22 mouse cellular contexts compared by ENCODE assay signal in genomic region chr17:59404525-59404924, GRCm38 (mm10).
DNase-seq lines count a peak whose midpoint lies in the region; ATAC-seq and TF ChIP-seq lines count a peak whose summit lies in the region.
"Had no signal": no experiment of that assay in that cellular context is flagged by ENCODE, and none has a peak within 500 bp of the region (broad histone marks: within the 10 kb centered on the region; RNA-seq: fewer than 3 reads in every experiment).

No protein-coding gene starts in this region.

- DNase-seq in embryonic facial prominence, embryonic 11.5 days (ENCODE audit: low spot score), result peak; percentile 17
- no peak for DNase-seq in embryonic facial prominence, embryonic 10.5 days (ENCODE audit: low spot score)
- DNase-seq in limb, embryonic 10.5 days (ENCODE audit: low spot score), result no peak
- peak; percentile 20 for DNase-seq in limb, embryonic 14.5 days (ENCODE audit: low spot score)
- no peak for DNase-seq in lung, postnatal 0 days (ENCODE audit: low spot score)
- DNase-seq: adrenal gland, adult 2 months; adrenal gland, adult 8-10 months; adrenal gland, postnatal 10 days; adrenal gland, postnatal 14 days; adrenal gland, postnatal 25 days; adrenal gland, postnatal 36 days; B cell, adult 2 months; cerebellum, adult 11 months; cerebellum, adult 11-12 months had no signal

- WGBS in embryonic facial prominence, embryonic 11.5 days, result 80% methylated on average over 1 of the region's 1 CpGs
- 70% methylated on average over 1 of the region's 1 CpGs for WGBS in embryonic facial prominence, embryonic 10.5 days
- WGBS in limb, embryonic 13.5 days, result 30% methylated on average over 1 of the region's 1 CpGs
- WGBS in limb, embryonic 10.5 days, result 86% methylated on average over 1 of the region's 1 CpGs
- 50% methylated on average over 1 of the region's 1 CpGs for WGBS in embryonic facial prominence, embryonic 12.5 days
- WGBS in limb, embryonic 14.5 days, result 30% methylated on average over 1 of the region's 1 CpGs
- WGBS in forebrain, embryonic 12.5 days, result 83% methylated on average over 1 of the region's 1 CpGs
- 59% methylated on average over 1 of the region's 1 CpGs for WGBS in lung, postnatal 0 days

- no peak for TF ChIP-seq CTCF in lung, postnatal 0 days (IDR thresholded peaks at IDR 0.05)

- H3K9ac ChIP-seq in embryonic facial prominence, embryonic 11.5 days (replicated peaks; ENCODE audit: low read length), result no peak overlapping the region
- no peak overlapping the region for H3K9ac ChIP-seq in limb, embryonic 13.5 days
- no peak overlapping the region for H3K9ac ChIP-seq in embryonic facial prominence, embryonic 12.5 days
- no peak overlapping the region for H3K9ac ChIP-seq in limb, embryonic 14.5 days (ENCODE audit: low read depth, low read length, severe bottlenecking)
- no peak overlapping the region for H3K9ac ChIP-seq in forebrain, embryonic 12.5 days
- H3K9ac ChIP-seq in lung, postnatal 0 days (replicated peaks; ENCODE audit: low read depth), result no peak overlapping the region

- TF ChIP-seq POLR2A in limb, embryonic 14.5 days (IDR thresholded peaks at IDR 0.05; ENCODE audit: borderline replicate concordance, extremely low read depth, insufficient read depth, insufficient read length), result no peak

- H3K9me3 ChIP-seq in embryonic facial prominence, embryonic 11.5 days (replicated peaks; ENCODE audit: control insufficient read depth, low read length), result no peaks in the 10 kb centered on the region
- H3K9me3 ChIP-seq in embryonic facial prominence, embryonic 10.5 days, result no peaks in the 10 kb centered on the region
- H3K9me3 ChIP-seq in limb, embryonic 13.5 days, result no peaks in the 10 kb centered on the region
- H3K9me3 ChIP-seq in limb, embryonic 10.5 days (replicated peaks), result no peaks in the 10 kb centered on the region
- no peaks in the 10 kb centered on the region for H3K9me3 ChIP-seq in embryonic facial prominence, embryonic 12.5 days
- no peaks in the 10 kb centered on the region for H3K9me3 ChIP-seq in limb, embryonic 14.5 days (ENCODE audit: control insufficient read depth, low read length)
- no peaks in the 10 kb centered on the region for H3K9me3 ChIP-seq in forebrain, embryonic 12.5 days
- no peaks in the 10 kb centered on the region for H3K9me3 ChIP-seq in lung, postnatal 0 days (ENCODE audit: low read length)
- H3K9me3 ChIP-seq: G1E had no signal

- H3K27me3 ChIP-seq in embryonic facial prominence, embryonic 11.5 days (ENCODE audit: control insufficient read depth, insufficient read depth, low read length), result no peaks in the 10 kb centered on the region
- H3K27me3 ChIP-seq in embryonic facial prominence, embryonic 10.5 days (replicated peaks; ENCODE audit: low read depth, poor library complexity, severe bottlenecking), result no peaks in the 10 kb centered on the region
- H3K27me3 ChIP-seq in limb, embryonic 13.5 days, result no peaks in the 10 kb centered on the region
- no peaks in the 10 kb centered on the region for H3K27me3 ChIP-seq in limb, embryonic 10.5 days (ENCODE audit: low read depth, poor library complexity, severe bottlenecking)
- H3K27me3 ChIP-seq in embryonic facial prominence, embryonic 12.5 days, result no peaks in the 10 kb centered on the region
- H3K27me3 ChIP-seq in limb, embryonic 14.5 days (ENCODE audit: control insufficient read depth, insufficient read depth, low read length), result no peaks in the 10 kb centered on the region
- no peaks in the 10 kb centered on the region for H3K27me3 ChIP-seq in forebrain, embryonic 12.5 days
- no peaks in the 10 kb centered on the region for H3K27me3 ChIP-seq in lung, postnatal 0 days (replicated peaks; ENCODE audit: insufficient read depth, low read length)
- H3K27me3 ChIP-seq: CH12.LX had no signal

- H3K4me1 ChIP-seq in embryonic facial prominence, embryonic 11.5 days (ENCODE audit: control insufficient read depth, insufficient read depth, low read length), result no peaks in the 10 kb centered on the region
- H3K4me1 ChIP-seq in embryonic facial prominence, embryonic 10.5 days, result no peaks in the 10 kb centered on the region
- 0 out of 2 replicates have a peak, but pooled peaks cover 8% of the 10 kb centered on the region for H3K4me1 ChIP-seq in limb, embryonic 13.5 days
- H3K4me1 ChIP-seq in limb, embryonic 10.5 days, result no peaks in the 10 kb centered on the region
- H3K4me1 ChIP-seq in embryonic facial prominence, embryonic 12.5 days, result no peaks in the 10 kb centered on the region
- H3K4me1 ChIP-seq in limb, embryonic 14.5 days (ENCODE audit: control insufficient read depth, insufficient read depth, low read length), result no peaks in the 10 kb centered on the region; the same call in 1 of the 2 replicates
- no peaks in the 10 kb centered on the region for H3K4me1 ChIP-seq in forebrain, embryonic 12.5 days
- H3K4me1 ChIP-seq in lung, postnatal 0 days (ENCODE audit: insufficient read depth, low read depth, low read length), result no peaks in the 10 kb centered on the region

- no peak overlapping the region for H3K27ac ChIP-seq in embryonic facial prominence, embryonic 11.5 days (replicated peaks; ENCODE audit: low read depth, low read length)
- no peak overlapping the region for H3K27ac ChIP-seq in embryonic facial prominence, embryonic 10.5 days (replicated peaks)
- H3K27ac ChIP-seq in limb, embryonic 13.5 days, result no peak overlapping the region
- H3K27ac ChIP-seq in limb, embryonic 10.5 days, result no peak overlapping the region
- H3K27ac ChIP-seq in embryonic facial prominence, embryonic 12.5 days, result no peak overlapping the region
- H3K27ac ChIP-seq in limb, embryonic 14.5 days (replicated peaks; ENCODE audit: low read depth, low read length), result no peak overlapping the region
- no peak overlapping the region for H3K27ac ChIP-seq in forebrain, embryonic 12.5 days
- H3K27ac ChIP-seq in lung, postnatal 0 days (ENCODE audit: low read length), result no peak overlapping the region

- H3K36me3 ChIP-seq in embryonic facial prominence, embryonic 11.5 days (replicated peaks; ENCODE audit: control insufficient read depth, insufficient read depth, low read depth, low read length), result no peaks in the 10 kb centered on the region
- no peaks in the 10 kb centered on the region for H3K36me3 ChIP-seq in embryonic facial prominence, embryonic 10.5 days (replicated peaks)
- no peaks in the 10 kb centered on the region for H3K36me3 ChIP-seq in limb, embryonic 13.5 days
- H3K36me3 ChIP-seq in limb, embryonic 10.5 days, result no peaks in the 10 kb centered on the region
- no peaks in the 10 kb centered on the region for H3K36me3 ChIP-seq in embryonic facial prominence, embryonic 12.5 days
- no peaks in the 10 kb centered on the region for H3K36me3 ChIP-seq in limb, embryonic 14.5 days (ENCODE audit: control insufficient read depth, insufficient read depth, low read length)
- H3K36me3 ChIP-seq in forebrain, embryonic 12.5 days (replicated peaks), result no peaks in the 10 kb centered on the region
- H3K36me3 ChIP-seq in lung, postnatal 0 days (ENCODE audit: insufficient read depth, low read length), result no peaks in the 10 kb centered on the region
- H3K36me3 ChIP-seq: G1E had no signal

- TF ChIP-seq EP300 in lung, postnatal 0 days (IDR thresholded peaks at IDR 0.05), result no peak

- no peak; the same call in 1 of the 2 replicates for ATAC-seq in embryonic facial prominence, embryonic 11.5 days (replicated peaks; ENCODE audit: insufficient number of reproducible peaks, low FRiP score, low TSS enrichment, low read depth)
- ATAC-seq in limb, embryonic 13.5 days (ENCODE audit: low FRiP score, low read depth), result peak; percentile 76
- ATAC-seq in embryonic facial prominence, embryonic 12.5 days (ENCODE audit: insufficient number of reproducible peaks, insufficient read depth, low FRiP score, low TSS enrichment), result peak; percentile 22; the same call in 1 of the 2 replicates
- peak; percentile 67 for ATAC-seq in limb, embryonic 14.5 days (ENCODE audit: low FRiP score, low read depth)
- no peak for ATAC-seq in forebrain, embryonic 12.5 days (ENCODE audit: low FRiP score)
- no peak for ATAC-seq in lung, postnatal 0 days
- ATAC-seq: activated CD4-positive, CD25-positive, alpha-beta regulatory T cell, adult 4 months; CD4-positive, CD25-positive, alpha-beta regulatory T cell, adult 4 months; Patski had no signal

- H3K4me3 ChIP-seq in embryonic facial prominence, embryonic 11.5 days (ENCODE audit: low read depth, low read length), result no peak overlapping the region
- no peak overlapping the region for H3K4me3 ChIP-seq in embryonic facial prominence, embryonic 10.5 days
- H3K4me3 ChIP-seq in limb, embryonic 13.5 days, result no peak overlapping the region
- no peak overlapping the region for H3K4me3 ChIP-seq in limb, embryonic 10.5 days
- H3K4me3 ChIP-seq in embryonic facial prominence, embryonic 12.5 days, result no peak overlapping the region
- no peak overlapping the region for H3K4me3 ChIP-seq in limb, embryonic 14.5 days (replicated peaks; ENCODE audit: low read length)
- H3K4me3 ChIP-seq in forebrain, embryonic 12.5 days (replicated peaks), result no peak overlapping the region
- no peak overlapping the region for H3K4me3 ChIP-seq in lung, postnatal 0 days (ENCODE audit: low read depth, low read length)

- H3K4me2 ChIP-seq in embryonic facial prominence, embryonic 11.5 days (ENCODE audit: low read depth, low read length), result no peak overlapping the region
- H3K4me2 ChIP-seq in limb, embryonic 13.5 days (replicated peaks), result no peak overlapping the region
- H3K4me2 ChIP-seq in embryonic facial prominence, embryonic 12.5 days (replicated peaks), result no peak overlapping the region
- H3K4me2 ChIP-seq in limb, embryonic 14.5 days (replicated peaks; ENCODE audit: low read depth, low read length, severe bottlenecking), result no peak overlapping the region
- H3K4me2 ChIP-seq in forebrain, embryonic 12.5 days, result no peak overlapping the region
- H3K4me2 ChIP-seq in lung, postnatal 0 days (replicated peaks; ENCODE audit: low read depth, low read length), result no peak overlapping the region

Comparison
In these comparisons a context has a peak if more than half of its experiments do, and no peak if none do; other contexts are left out.
1. ATAC-seq: peak in limb, embryonic 13.5 days (single experiment), embryonic facial prominence, embryonic 12.5 days (single experiment) and limb, embryonic 14.5 days (single experiment); none in embryonic facial prominence, embryonic 11.5 days (single experiment), forebrain, embryonic 12.5 days (single experiment) and lung, postnatal 0 days (single experiment).
2. DNase-seq: peak in embryonic facial prominence, embryonic 11.5 days (single experiment) and limb, embryonic 14.5 days (single experiment); none in embryonic facial prominence, embryonic 10.5 days (single experiment), limb, embryonic 10.5 days (single experiment) and lung, postnatal 0 days (single experiment).